Mouse (Mus musculus) kidney, adult 2 months (tissue): ENCODE measurements around the gene Hoxb4.

Experiments
- CTCF ChIP-seq: fragments of 200-500 bp; conservative IDR thresholded peaks from 2 replicates; pipeline ENCODE4 v1.5.1; 2011; ENCODE audit warnings: low read depth, mild to moderate bottlenecking, control low read depth, low read length, moderate library complexity, mixed read lengths; ENCODE audit not compliant: insufficient read depth, insufficient read length
- POLR2A ChIP-seq: fragments of 200-500 bp; IDR thresholded peaks from one replicate; pipeline ENCODE4 v1.6.1; 2011; ENCODE audit warnings: low read depth, low read length, control low read depth

DNA sequence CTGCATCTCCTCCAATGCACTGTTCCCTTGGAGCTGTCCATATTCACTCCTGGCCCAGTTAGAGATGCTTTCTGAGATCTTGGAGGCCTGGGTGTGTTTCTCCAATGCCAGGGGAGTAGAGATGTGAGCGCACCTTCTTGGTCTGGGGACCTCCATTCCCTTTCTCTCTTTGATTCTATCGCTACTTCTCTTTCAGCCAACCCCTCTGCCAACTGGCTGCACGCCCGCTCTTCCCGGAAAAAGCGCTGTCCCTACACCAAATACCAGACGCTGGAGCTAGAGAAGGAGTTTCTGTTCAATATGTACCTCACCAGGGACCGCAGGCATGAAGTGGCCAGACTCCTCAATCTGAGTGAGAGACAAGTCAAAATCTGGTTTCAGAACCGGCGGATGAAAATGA lies 43.6 kb upstream of the Hoxb4 start:
- TF ChIP-seq POLR2A (no peak), CTCF (no peak)
